Mouse (Mus musculus): ENCODE results near the gene Pbp2. TPM values are rescaled to one million over a fixed set of nuclear protein-coding genes. Genes with fewer than 3 reads are reported as not detected.

The Pbp2 gene
- polyA plus RNA-seq, 1 experiment from 2014 or later: not detected

GRCm38 (mm10) chr6:135271761-135272160, 38.4 kb downstream of the Pbp2 start:
- Histone ChIP-seq H3K36me3 (ENCODE audit: control insufficient read depth, insufficient read depth) (no peaks in the 10 kb centered on the region), H3K9ac (ENCODE audit: low read depth, low read length) (no peak overlapping the region), H3K4me1 (ENCODE audit: control insufficient read depth, low read depth, low read length) (no peaks in the 10 kb centered on the region), H3K27me3 (ENCODE audit: control insufficient read depth, insufficient read depth, low read depth, low read length) (no peaks in the 10 kb centered on the region), H3K4me2 (ENCODE audit: low read depth, low read length) (no peak overlapping the region), H3K4me3 (ENCODE audit: low read depth, low read length) (no peak overlapping the region), H3K27ac (ENCODE audit: low read length) (no peak overlapping the region), H3K9me3 (replicated peaks; ENCODE audit: control insufficient read depth, low read length) (no peaks in the 10 kb centered on the region)
- no peak for ATAC-seq (ENCODE audit: low read depth)
- WGBS (ENCODE audit: insufficient replicate concordance): 43% methylated on average over 2 of the region's 2 CpGs

GRCm38 (mm10) chr6:135269626-135270025, 40.6 kb downstream of the Pbp2 start:
- H3K4me1 ChIP-seq (ENCODE audit: control insufficient read depth, low read depth, low read length): no peaks in the 10 kb centered on the region
- H3K9me3 ChIP-seq (replicated peaks; ENCODE audit: control insufficient read depth, low read length): no peaks in the 10 kb centered on the region
- no peak overlapping the region for H3K4me2 ChIP-seq (ENCODE audit: low read depth, low read length)
- H3K36me3 ChIP-seq (ENCODE audit: control insufficient read depth, insufficient read depth): no peaks in the 10 kb centered on the region
- no peak overlapping the region for H3K9ac ChIP-seq (ENCODE audit: low read depth, low read length)
- H3K27ac ChIP-seq (ENCODE audit: low read length): no peak overlapping the region
- no peaks in the 10 kb centered on the region for H3K27me3 ChIP-seq (ENCODE audit: control insufficient read depth, insufficient read depth, low read depth, low read length)
- H3K4me3 ChIP-seq (ENCODE audit: low read depth, low read length): no peak overlapping the region
- WGBS (ENCODE audit: insufficient replicate concordance): 61% methylated on average over 6 of the region's 6 CpGs
- ATAC-seq (ENCODE audit: low read depth): no peak

GRCm38 (mm10) chr6:135268392-135268791, 41.8 kb downstream of the Pbp2 start:
- no peak overlapping the region for H3K4me3 ChIP-seq (ENCODE audit: low read depth, low read length)
- H3K4me1 ChIP-seq (ENCODE audit: control insufficient read depth, low read depth, low read length): no peaks in the 10 kb centered on the region
- H3K9ac ChIP-seq (ENCODE audit: low read depth, low read length): no peak overlapping the region
- no peak overlapping the region for H3K4me2 ChIP-seq (ENCODE audit: low read depth, low read length)
- H3K27me3 ChIP-seq (ENCODE audit: control insufficient read depth, insufficient read depth, low read depth, low read length): no peaks in the 10 kb centered on the region
- ATAC-seq (ENCODE audit: low read depth): no peak
- no peaks in the 10 kb centered on the region for H3K36me3 ChIP-seq (ENCODE audit: control insufficient read depth, insufficient read depth)
- no peaks in the 10 kb centered on the region for H3K9me3 ChIP-seq (replicated peaks; ENCODE audit: control insufficient read depth, low read length)
- H3K27ac ChIP-seq (ENCODE audit: low read length): no peak overlapping the region

GRCm38 (mm10) chr6:135267221-135267620, 43.0 kb downstream of the Pbp2 start:
- H3K27ac ChIP-seq (ENCODE audit: low read length): no peak overlapping the region
- no peak overlapping the region for H3K4me2 ChIP-seq (ENCODE audit: low read depth, low read length)
- no peaks in the 10 kb centered on the region for H3K9me3 ChIP-seq (replicated peaks; ENCODE audit: control insufficient read depth, low read length)
- H3K36me3 ChIP-seq (ENCODE audit: control insufficient read depth, insufficient read depth): no peaks in the 10 kb centered on the region
- H3K27me3 ChIP-seq (ENCODE audit: control insufficient read depth, insufficient read depth, low read depth, low read length): no peaks in the 10 kb centered on the region
- ATAC-seq (ENCODE audit: low read depth): no peak
- no peaks in the 10 kb centered on the region for H3K4me1 ChIP-seq (ENCODE audit: control insufficient read depth, low read depth, low read length)
- WGBS (ENCODE audit: insufficient replicate concordance): 24% methylated on average over 3 of the region's 3 CpGs
- H3K4me3 ChIP-seq (ENCODE audit: low read depth, low read length): no peak overlapping the region
- H3K9ac ChIP-seq (ENCODE audit: low read depth, low read length): no peak overlapping the region

GRCm38 (mm10) chr6:135266056-135266455, 44.1 kb downstream of the Pbp2 start:
- WGBS (ENCODE audit: insufficient replicate concordance): 56% methylated on average over 1 of the region's 1 CpGs
- Histone ChIP-seq H3K9ac (ENCODE audit: low read depth, low read length) (no peak overlapping the region), H3K4me1 (ENCODE audit: control insufficient read depth, low read depth, low read length) (no peaks in the 10 kb centered on the region), H3K27me3 (ENCODE audit: control insufficient read depth, insufficient read depth, low read depth, low read length) (no peaks in the 10 kb centered on the region), H3K4me3 (ENCODE audit: low read depth, low read length) (no peak overlapping the region), H3K4me2 (ENCODE audit: low read depth, low read length) (no peak overlapping the region), H3K27ac (ENCODE audit: low read length) (no peak overlapping the region), H3K9me3 (replicated peaks; ENCODE audit: control insufficient read depth, low read length) (no peaks in the 10 kb centered on the region), H3K36me3 (ENCODE audit: control insufficient read depth, insufficient read depth) (no peaks in the 10 kb centered on the region)
- ATAC-seq (ENCODE audit: low read depth): no peak

GRCm38 (mm10) chr6:135264136-135264535, 46.1 kb downstream of the Pbp2 start:
- no peaks in the 10 kb centered on the region for H3K4me1 ChIP-seq (ENCODE audit: control insufficient read depth, low read depth, low read length)
- WGBS (ENCODE audit: insufficient replicate concordance): 79% methylated on average over 6 of the region's 6 CpGs
- no peak overlapping the region for H3K4me3 ChIP-seq (ENCODE audit: low read depth, low read length)
- H3K9me3 ChIP-seq (replicated peaks; ENCODE audit: control insufficient read depth, low read length): no peaks in the 10 kb centered on the region
- no peak for ATAC-seq (ENCODE audit: low read depth)
- no peak overlapping the region for H3K27ac ChIP-seq (ENCODE audit: low read length)
- no peaks in the 10 kb centered on the region for H3K36me3 ChIP-seq (ENCODE audit: control insufficient read depth, insufficient read depth)
- H3K27me3 ChIP-seq (ENCODE audit: control insufficient read depth, insufficient read depth, low read depth, low read length): no peaks in the 10 kb centered on the region
- no peak overlapping the region for H3K4me2 ChIP-seq (ENCODE audit: low read depth, low read length)
- no peak overlapping the region for H3K9ac ChIP-seq (ENCODE audit: low read depth, low read length)

GRCm38 (mm10) chr6:135262565-135262964, 47.6 kb downstream of the Pbp2 start:
- no peak overlapping the region for H3K9ac ChIP-seq (ENCODE audit: low read depth, low read length)
- no peak for ATAC-seq (ENCODE audit: low read depth)
- no peak overlapping the region for H3K27ac ChIP-seq (ENCODE audit: low read length)
- WGBS (ENCODE audit: insufficient replicate concordance): 36% methylated on average over 2 of the region's 2 CpGs
- no peaks in the 10 kb centered on the region for H3K9me3 ChIP-seq (replicated peaks; ENCODE audit: control insufficient read depth, low read length)
- H3K4me1 ChIP-seq (ENCODE audit: control insufficient read depth, low read depth, low read length): no peaks in the 10 kb centered on the region
- H3K36me3 ChIP-seq (ENCODE audit: control insufficient read depth, insufficient read depth): no peaks in the 10 kb centered on the region
- no peak overlapping the region for H3K4me2 ChIP-seq (ENCODE audit: low read depth, low read length)
- H3K4me3 ChIP-seq (ENCODE audit: low read depth, low read length): no peak overlapping the region
- no peaks in the 10 kb centered on the region for H3K27me3 ChIP-seq (ENCODE audit: control insufficient read depth, insufficient read depth, low read depth, low read length)

GRCm38 (mm10) chr6:135261124-135261523, 49.1 kb downstream of the Pbp2 start:
- no peak overlapping the region for H3K4me2 ChIP-seq (ENCODE audit: low read depth, low read length)
- H3K4me1 ChIP-seq (ENCODE audit: control insufficient read depth, low read depth, low read length): no peaks in the 10 kb centered on the region
- WGBS (ENCODE audit: insufficient replicate concordance): 63% methylated on average over 9 of the region's 9 CpGs
- H3K9me3 ChIP-seq (replicated peaks; ENCODE audit: control insufficient read depth, low read length): no peaks in the 10 kb centered on the region
- no peaks in the 10 kb centered on the region for H3K36me3 ChIP-seq (ENCODE audit: control insufficient read depth, insufficient read depth)
- no peak overlapping the region for H3K4me3 ChIP-seq (ENCODE audit: low read depth, low read length)
- H3K9ac ChIP-seq (ENCODE audit: low read depth, low read length): no peak overlapping the region
- ATAC-seq (ENCODE audit: low read depth): no peak
- no peaks in the 10 kb centered on the region for H3K27me3 ChIP-seq (ENCODE audit: control insufficient read depth, insufficient read depth, low read depth, low read length)
- no peak overlapping the region for H3K27ac ChIP-seq (ENCODE audit: low read length)

GRCm38 (mm10) chr6:135260435-135260834, 49.8 kb downstream of the Pbp2 start:
- H3K4me2 ChIP-seq (ENCODE audit: low read depth, low read length): no peak overlapping the region
- no peak overlapping the region for H3K9ac ChIP-seq (ENCODE audit: low read depth, low read length)
- H3K9me3 ChIP-seq (replicated peaks; ENCODE audit: control insufficient read depth, low read length): no peaks in the 10 kb centered on the region
- ATAC-seq (ENCODE audit: low read depth): no peak
- H3K36me3 ChIP-seq (ENCODE audit: control insufficient read depth, insufficient read depth): no peaks in the 10 kb centered on the region
- H3K4me3 ChIP-seq (ENCODE audit: low read depth, low read length): no peak overlapping the region
- no peaks in the 10 kb centered on the region for H3K4me1 ChIP-seq (ENCODE audit: control insufficient read depth, low read depth, low read length)
- WGBS (ENCODE audit: insufficient replicate concordance): 77% methylated on average over 6 of the region's 6 CpGs
- no peaks in the 10 kb centered on the region for H3K27me3 ChIP-seq (ENCODE audit: control insufficient read depth, insufficient read depth, low read depth, low read length)
- H3K27ac ChIP-seq (ENCODE audit: low read length): no peak overlapping the region

All from liver, embryonic 16.5 days (tissue).